Mouse (Mus musculus) liver, postnatal 0 days (tissue): Measurements from ENCODE around the gene Chka. TPM values are rescaled to one million over a fixed set of nuclear protein-coding genes. Genes with fewer than 3 reads are reported as not detected.

ENCODE experiments used
- ATAC-seq: fragments of 200-750 bp; cut with Nextera tagmentation; 2 replicates; pipeline ENCODE4 v1.8.0; 2017; ENCODE audit warnings: mild to moderate bottlenecking, moderate library complexity
- DNase-seq: peaks from one replicate; pipeline ENCODE4 v3.0.0-alpha.2; 2016
- H3K27ac ChIP-seq: fragments of 300-500 bp; sonication (generic); 2 replicates; pipeline ENCODE4 v1.5.1; 2014; ENCODE audit warnings: antibody characterized with exemption, moderate library complexity, mild to moderate bottlenecking, low read depth
- H3K27me3 ChIP-seq: fragments of 300-500 bp; sonication (generic); 2 replicates; pipeline ENCODE4 v1.6.1; 2014; ENCODE audit warnings: low read length, control low read depth, mixed read lengths; ENCODE audit not compliant: insufficient read depth
- H3K36me3 ChIP-seq: fragments of 300-500 bp; sonication (generic); replicated peaks from 2 replicates; pipeline ENCODE4 v1.6.1; 2014; ENCODE audit warnings: mild to moderate bottlenecking, control low read depth, low read length, moderate library complexity, mixed read lengths; ENCODE audit not compliant: insufficient read depth
- H3K4me1 ChIP-seq: fragments of 300-500 bp; sonication (generic); 2 replicates; pipeline ENCODE4 v1.6.1; 2014; ENCODE audit warnings: antibody characterized with exemption, mild to moderate bottlenecking, control low read depth; ENCODE audit not compliant: insufficient read depth
- H3K4me2 ChIP-seq: fragments of 300-500 bp; sonication (generic); 2 replicates; pipeline ENCODE4 v1.6.1; 2014; ENCODE audit warnings: low read depth, mild to moderate bottlenecking, low read length, moderate library complexity, mixed read lengths
- H3K4me3 ChIP-seq: fragments of 300-500 bp; sonication (generic); 2 replicates; pipeline ENCODE4 v1.5.1; 2014; ENCODE audit warnings: low read depth, low read length
- H3K9ac ChIP-seq: fragments of 300-500 bp; sonication (generic); replicated peaks from 2 replicates; pipeline ENCODE4 v1.6.1; 2014; ENCODE audit warnings: mild to moderate bottlenecking, moderate library complexity
- H3K9me3 ChIP-seq: fragments of 300-500 bp; sonication (generic); 2 replicates; pipeline ENCODE4 v1.6.1; 2016; ENCODE audit warnings: mild to moderate bottlenecking, control low read depth, low read length, mixed read lengths
- CTCF ChIP-seq: sonication (generic); IDR thresholded peaks from 2 replicates; pipeline ENCODE4 v1.5.1; 2016; ENCODE audit warnings: antibody characterized with exemption, low read depth
- EP300 ChIP-seq: IDR thresholded peaks from 2 replicates; pipeline ENCODE4 v1.6.1; 2016; ENCODE audit warnings: antibody characterized with exemption, low read depth, mild to moderate bottlenecking
- WGBS: fragments of 180-500 bp; shearing (Covaris S2); extraction: QIAGEN DNeasy Blood & Tissue Kit; methylation state at CpG from one replicate; pipeline ENCODE4 v1.1.7; 2014; ENCODE audit not compliant: insufficient replicate concordance; 5-methylcytosine and 5-hydroxymethylcytosine counted together
- polyA plus RNA-seq: library from polyadenylated mRNA; unstranded; fragments of >200 nt; fragmentation: Nextera tagmentation; extraction: Ambion mirVana; gene quantifications from 2 replicates; pipeline ENCODE4 v1.2.1, GENCODE M21; 2015

The Chka gene
- polyA plus RNA-seq, 1 experiment from 2014 or later: 24.8 TPM

DNA sequence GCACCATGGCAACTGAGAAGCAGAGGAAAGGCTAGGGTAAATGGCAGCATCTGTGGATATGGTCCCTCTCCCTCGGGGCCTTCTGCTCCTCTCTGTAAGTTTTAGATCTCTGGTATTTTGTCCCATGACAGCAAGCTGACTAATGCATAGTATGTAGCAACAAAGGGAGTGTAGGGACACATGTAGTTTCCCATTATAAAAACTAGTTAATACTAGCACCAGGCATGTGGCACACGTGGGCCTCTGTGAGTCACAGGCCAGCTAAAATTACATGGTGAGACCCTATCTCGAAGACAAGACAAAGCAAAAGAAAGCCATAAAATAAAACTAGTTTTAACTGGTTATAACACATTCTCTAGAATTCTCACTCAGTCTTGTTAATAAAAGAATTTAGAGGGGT lies 12.6 kb upstream of the Chka start:
- no peak for ATAC-seq
- Histone ChIP-seq H3K27me3 (no peaks in the 10 kb centered on the region), H3K9me3 (no peaks in the 10 kb centered on the region), H3K36me3 (no peaks in the 10 kb centered on the region), H3K9ac (no peak overlapping the region), H3K27ac (no peak overlapping the region), H3K4me1 (peaks cover 11% of the 10 kb centered on the region), H3K4me3 (no peak overlapping the region), H3K4me2 (no peak overlapping the region)
- DNase-seq: no peak
- WGBS: 74% methylated on average over 3 of the region's 3 CpGs
- TF ChIP-seq CTCF: no peak
- no peak for TF ChIP-seq EP300

DNA sequence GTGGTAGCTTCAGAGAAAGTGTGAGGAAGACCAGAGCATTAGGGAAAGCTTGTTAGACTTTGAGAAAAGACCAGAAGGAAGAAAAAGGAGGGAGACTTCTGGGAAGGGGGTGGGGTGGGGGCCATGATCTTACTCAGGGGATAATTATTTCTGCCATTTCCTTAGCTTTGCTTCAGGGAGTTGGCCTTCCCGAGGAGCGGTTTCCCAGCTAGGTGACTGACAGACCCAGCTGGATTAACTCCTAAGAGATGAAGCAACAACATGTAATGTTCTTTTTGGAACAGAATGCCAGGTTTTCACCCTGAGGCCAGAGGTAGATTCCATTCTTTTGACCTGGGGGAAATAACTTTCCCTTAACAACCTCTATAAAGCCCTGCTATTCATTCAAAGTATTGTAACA lies 11.9 kb upstream of the Chka start:
- DNase-seq: no peak
- TF ChIP-seq CTCF: no peak
- Histone ChIP-seq H3K9me3 (no peaks in the 10 kb centered on the region), H3K36me3 (no peaks in the 10 kb centered on the region), H3K27me3 (no peaks in the 10 kb centered on the region), H3K4me3 (no peak overlapping the region), H3K27ac (no peak overlapping the region), H3K4me2 (no peak overlapping the region), H3K9ac (no peak overlapping the region; the same call in 1 of the 2 replicates), H3K4me1 (peaks cover 7% of the 10 kb centered on the region; the same call in 1 of the 2 replicates)
- 66% methylated on average over 2 of the region's 2 CpGs for WGBS
- ATAC-seq: no peak

DNA sequence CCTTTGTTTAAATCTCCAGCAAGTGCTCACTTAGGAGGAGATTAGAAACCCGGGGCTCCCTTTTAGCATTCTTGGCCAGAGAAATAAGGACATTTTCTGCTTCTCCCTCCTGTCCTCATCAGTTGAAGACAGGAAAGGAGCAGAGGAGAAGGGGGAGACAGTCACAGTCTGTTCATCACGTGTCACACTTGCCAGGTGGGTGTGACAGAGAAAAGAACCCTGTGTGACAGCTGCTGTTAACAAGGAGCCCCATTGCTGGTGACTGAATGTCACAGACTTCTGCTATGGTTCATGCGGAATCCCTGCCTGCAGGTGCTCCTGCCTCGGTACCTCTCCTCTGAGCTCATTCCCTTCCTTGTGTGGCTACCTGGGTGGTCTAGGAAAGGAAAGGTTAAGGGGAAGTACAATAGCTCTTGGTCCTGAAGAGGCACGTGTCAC lies 11.3 kb upstream of the Chka start:
- Histone ChIP-seq H3K4me1 (peaks cover 8% of the 10 kb centered on the region; the same call in 1 of the 2 replicates), H3K36me3 (no peaks in the 10 kb centered on the region), H3K4me2 (no peak overlapping the region), H3K9ac (no peak overlapping the region), H3K27me3 (no peaks in the 10 kb centered on the region), H3K9me3 (no peaks in the 10 kb centered on the region), H3K4me3 (no peak overlapping the region), H3K27ac (no peak overlapping the region)
- DNase-seq (no peak), ATAC-seq (no peak)
- TF ChIP-seq EP300: no peak
- no peak for TF ChIP-seq CTCF
- WGBS: 57% methylated on average over 5 of the region's 5 CpGs

DNA sequence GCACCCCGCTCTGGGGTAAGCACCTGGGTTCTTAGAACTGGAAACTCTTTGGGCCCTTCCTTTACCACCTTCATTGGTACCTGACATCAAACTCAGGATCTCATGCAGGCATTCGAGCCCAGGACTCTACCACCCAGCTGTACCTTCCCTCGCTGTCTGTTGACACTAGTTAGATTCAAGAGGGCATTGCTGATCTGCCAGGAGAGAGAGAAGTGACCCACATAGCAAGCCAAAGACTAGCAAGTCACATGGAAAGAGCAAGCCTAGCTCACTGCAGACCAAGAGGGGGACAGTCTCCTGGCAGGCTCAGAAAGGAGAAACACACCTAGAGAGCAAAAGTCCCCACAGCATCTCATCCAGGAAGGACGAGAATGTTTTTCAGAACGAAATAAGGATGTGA lies 10.9 kb upstream of the Chka start:
- WGBS: 78% methylated on average over 5 of the region's 5 CpGs
- no peak for TF ChIP-seq CTCF
- no peak for TF ChIP-seq EP300
- Histone ChIP-seq H3K27me3 (no peaks in the 10 kb centered on the region), H3K4me1 (peaks cover 10% of the 10 kb centered on the region), H3K27ac (no peak overlapping the region), H3K4me2 (no peak overlapping the region), H3K9ac (no peak overlapping the region), H3K36me3 (no peaks in the 10 kb centered on the region), H3K4me3 (no peak overlapping the region), H3K9me3 (no peaks in the 10 kb centered on the region)
- DNase-seq: no peak
- ATAC-seq: no peak

DNA sequence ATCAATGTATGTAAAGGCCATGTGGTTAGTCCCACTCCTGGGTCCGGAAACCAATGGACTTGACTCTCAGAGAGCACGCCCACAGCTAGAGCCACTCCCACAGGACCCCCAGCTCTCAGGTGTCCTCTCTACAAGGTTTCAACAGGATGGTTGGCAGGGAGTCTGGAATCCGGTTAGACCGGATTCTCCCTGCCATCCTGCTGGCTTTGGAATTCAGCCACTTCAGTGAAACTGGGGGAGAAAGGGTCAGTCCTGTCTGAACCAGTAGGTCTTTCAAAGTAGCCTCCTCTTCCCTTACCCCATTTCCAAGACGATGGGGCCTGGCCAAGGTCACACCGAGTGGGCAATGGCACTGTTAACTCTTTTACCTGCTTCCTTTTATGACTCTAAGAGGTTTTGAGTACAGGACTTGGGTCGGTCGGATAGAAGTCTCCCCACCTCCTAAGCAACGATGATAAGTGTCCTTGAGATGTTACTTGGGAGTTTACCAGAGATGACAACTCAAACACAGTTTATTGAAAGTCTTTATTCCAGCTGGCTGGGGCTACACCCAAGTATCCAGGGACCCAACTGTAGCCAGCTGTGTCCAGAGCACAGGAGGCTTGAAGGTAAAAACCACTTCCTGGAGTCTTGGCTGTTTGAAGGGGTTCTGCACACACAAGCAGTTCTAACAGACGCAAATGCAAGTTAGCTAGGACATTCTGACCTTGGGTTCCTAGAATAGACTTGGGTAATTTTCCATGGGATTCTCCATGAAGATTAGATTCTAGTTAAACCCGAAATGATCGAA lies 9.0 kb upstream of the Chka start:
- 61% methylated on average over 12 of the region's 12 CpGs for WGBS
- H3K4me2 ChIP-seq: no peak overlapping the region
- no peaks in the 10 kb centered on the region for H3K27me3 ChIP-seq
- no peaks in the 10 kb centered on the region for H3K36me3 ChIP-seq
- no peak overlapping the region for H3K4me3 ChIP-seq
- TF ChIP-seq CTCF: no peak
- TF ChIP-seq EP300: no peak
- no peak overlapping the region for H3K9ac ChIP-seq
- ATAC-seq (no peak), DNase-seq (no peak)
- no peaks in the 10 kb centered on the region for H3K9me3 ChIP-seq
- no peak overlapping the region for H3K27ac ChIP-seq
- peaks cover 21% of the 10 kb centered on the region for H3K4me1 ChIP-seq

DNA sequence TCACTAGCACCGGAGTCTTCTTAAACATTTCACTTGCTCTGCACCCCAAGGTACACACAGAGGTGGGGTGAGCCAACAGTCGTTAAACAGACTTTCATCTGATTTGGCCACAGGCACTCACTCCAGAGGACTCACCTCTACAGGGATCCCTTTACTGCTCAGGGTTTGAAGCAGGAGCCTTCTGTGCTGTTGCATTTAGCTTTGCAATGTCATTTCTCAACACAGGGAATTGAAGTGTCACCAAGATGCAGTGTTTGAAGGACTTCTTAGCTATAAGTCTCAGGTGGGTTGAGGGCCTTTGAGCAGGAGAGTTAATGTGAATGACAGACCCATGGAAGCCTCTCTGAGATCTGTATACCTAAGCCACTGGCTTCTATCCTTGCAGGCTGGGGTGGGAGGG lies 7.9 kb upstream of the Chka start:
- 73% methylated on average over 2 of the region's 2 CpGs for WGBS
- Histone ChIP-seq H3K4me1 (peaks cover 24% of the 10 kb centered on the region), H3K27ac (no peak overlapping the region), H3K9ac (no peak overlapping the region), H3K4me3 (no peak overlapping the region), H3K4me2 (no peak overlapping the region), H3K36me3 (no peaks in the 10 kb centered on the region), H3K27me3 (no peaks in the 10 kb centered on the region), H3K9me3 (no peaks in the 10 kb centered on the region)
- no peak for DNase-seq
- no peak for ATAC-seq
- no peak for TF ChIP-seq EP300
- no peak for TF ChIP-seq CTCF

DNA sequence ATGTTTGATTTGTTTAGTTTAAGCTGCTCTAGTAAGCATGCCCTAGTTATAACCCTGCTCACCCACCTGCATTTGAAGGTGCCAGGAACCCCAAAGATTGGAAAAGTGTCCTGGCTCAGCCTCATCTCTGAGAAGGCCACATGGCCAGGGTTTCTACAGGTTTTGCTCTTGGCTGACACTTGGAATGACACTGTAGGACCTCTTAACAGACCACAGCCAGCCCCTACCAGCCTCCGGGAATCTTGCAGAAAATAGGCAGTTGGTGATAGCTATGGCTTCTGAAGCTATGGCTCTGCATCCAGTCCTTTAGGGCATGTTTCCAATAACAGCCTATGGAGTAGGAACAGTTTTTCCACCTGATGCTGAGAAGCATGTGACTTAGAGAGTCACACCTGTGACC lies 6.7 kb upstream of the Chka start:
- Histone ChIP-seq H3K9me3 (no peaks in the 10 kb centered on the region), H3K27me3 (no peaks in the 10 kb centered on the region), H3K27ac (no peak overlapping the region), H3K4me3 (no peak overlapping the region), H3K9ac (no peak overlapping the region), H3K4me1 (peaks cover 30% of the 10 kb centered on the region), H3K4me2 (no peak overlapping the region), H3K36me3 (no peaks in the 10 kb centered on the region)
- ATAC-seq: no peak
- DNase-seq: no peak
- TF ChIP-seq EP300 (no peak), CTCF (no peak)
- 83% methylated on average over 1 of the region's 1 CpGs for WGBS
